Mouse (Mus musculus) myocyte (in vitro differentiated cells): ENCODE data around the gene Zranb3. TPM values are rescaled to one million over a fixed set of nuclear protein-coding genes. Genes with fewer than 3 reads are reported as not detected.
A peak's percentile ranks its signal among the peaks of the same experiment; 100 is the strongest.

Experiments used
- H3K27me3 ChIP-seq: one replicate; pipeline ENCODE4 v1.6.1; 2011; ENCODE audit not compliant: control insufficient read depth, insufficient read depth, insufficient read length
- H3K36me3 ChIP-seq: one replicate; pipeline ENCODE4 v1.6.1; 2011; ENCODE audit not compliant: control insufficient read depth, insufficient read depth
- H3K4me2 ChIP-seq: one replicate; pipeline ENCODE4 v1.6.1; 2011; ENCODE audit warnings: low read depth, control low read depth
- H3K4me3 ChIP-seq: one replicate; pipeline ENCODE4 v1.5.1; 2011; ENCODE audit warnings: mild to moderate bottlenecking, control low read depth, moderate library complexity
- H3K79me2 ChIP-seq: one replicate; pipeline ENCODE4 v1.6.1; 2011; ENCODE audit not compliant: control insufficient read depth, insufficient read depth
- H3ac ChIP-seq: one replicate; pipeline ENCODE4 v1.6.1; 2011; ENCODE audit not compliant: control insufficient read depth, insufficient read length
- CEBPB ChIP-seq: IDR thresholded peaks from 2 replicates; pipeline ENCODE4 v1.6.1; 2011; ENCODE audit warnings: mild to moderate bottlenecking, moderate library complexity; ENCODE audit not compliant: poor library complexity, insufficient read depth, severe bottlenecking
- E2F4 ChIP-seq: IDR thresholded peaks from one replicate; pipeline ENCODE4 v1.6.1; 2011; ENCODE audit warnings: mild to moderate bottlenecking, control low read depth, moderate library complexity; ENCODE audit not compliant: insufficient read depth
- MAX ChIP-seq: IDR thresholded peaks from one replicate; pipeline ENCODE4 v1.6.1; 2011; ENCODE audit warnings: low read depth, mild to moderate bottlenecking, control low read depth
- MYOD1 ChIP-seq, 3 experiments: IDR thresholded peaks; one replicate each; pipeline ENCODE4 v1.6.1; 2011; ENCODE audit warnings: control low read depth in 2 of 3, low read depth in 2 of 3, mild to moderate bottlenecking in 2 of 3, moderate library complexity in 1 of 3; ENCODE audit not compliant: insufficient read length in 2 of 3, control insufficient read depth in 1 of 3
- MYOG ChIP-seq, 3 experiments: IDR thresholded peaks; one replicate each; pipeline ENCODE4 v1.6.1; 2011; ENCODE audit warnings: control low read depth in 2 of 3, low read depth in 2 of 3, mild to moderate bottlenecking in 2 of 3; ENCODE audit not compliant: insufficient read length in 2 of 3, control insufficient read depth in 1 of 3, insufficient read depth in 1 of 3
- POLR2A ChIP-seq: IDR thresholded peaks from one replicate; pipeline ENCODE4 v1.6.1; 2011; ENCODE audit warnings: low read depth, mild to moderate bottlenecking, control low read depth, moderate library complexity; ENCODE audit not compliant: insufficient read length
- POLR2AphosphoS2 ChIP-seq: IDR thresholded peaks from one replicate; pipeline ENCODE4 v1.6.1; 2011; ENCODE audit warnings: low read depth, control low read depth; ENCODE audit not compliant: insufficient read length
- REST ChIP-seq: IDR thresholded peaks from one replicate; pipeline ENCODE4 v1.6.1; 2011; ENCODE audit warnings: mild to moderate bottlenecking, control low read depth, moderate library complexity; ENCODE audit not compliant: insufficient read depth, insufficient read length
- SRF ChIP-seq: IDR thresholded peaks from one replicate; pipeline ENCODE4 v1.6.1; 2011; ENCODE audit warnings: low read depth; ENCODE audit not compliant: control insufficient read depth, insufficient read length
- TCF12 ChIP-seq: IDR thresholded peaks from one replicate; pipeline ENCODE4 v1.6.1; 2011; ENCODE audit warnings: mild to moderate bottlenecking, control low read depth; ENCODE audit not compliant: poor library complexity, insufficient read depth, severe bottlenecking
- TCF3 ChIP-seq: IDR thresholded peaks from one replicate; pipeline ENCODE4 v1.6.1; 2011; ENCODE audit warnings: low read depth, control low read depth; ENCODE audit not compliant: insufficient read length
- USF1 ChIP-seq: IDR thresholded peaks from one replicate; pipeline ENCODE4 v1.6.1; 2011; ENCODE audit warnings: low read depth, mild to moderate bottlenecking, control low read depth, moderate library complexity
- polyA plus RNA-seq: library from polyadenylated mRNA; unstranded; fragments of >200 nt; fragmentation: generic; extraction: Trizol; gene quantifications from one replicate; pipeline ENCODE4 v1.2.1, GENCODE M21; 2012; ENCODE audit warnings: missing spikeins

Gene Zranb3
- polyA plus RNA-seq, 1 experiment, result 1.6 TPM

DNA sequence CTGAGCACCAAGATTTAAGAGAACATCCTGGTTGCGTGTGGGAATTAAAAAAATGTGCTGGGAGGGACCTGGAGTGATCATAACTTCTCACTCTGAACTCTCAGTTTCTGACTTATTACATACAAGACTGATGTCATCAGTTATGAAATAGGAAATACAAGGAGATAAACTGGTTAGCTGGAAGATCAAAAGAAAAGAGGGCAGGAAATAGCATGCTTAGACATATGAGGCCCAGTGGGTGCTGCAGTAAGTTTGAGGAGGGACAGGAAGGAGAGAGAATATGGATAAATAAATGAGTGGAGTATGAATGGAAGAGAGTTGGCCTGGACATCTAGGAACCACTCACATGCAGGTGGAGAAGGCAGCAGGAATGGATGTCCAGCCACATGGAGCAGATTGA, 124.7 kb downstream of the Zranb3 start:
- no peak overlapping the region for H3K4me3 ChIP-seq
- H3K36me3 ChIP-seq, result no peaks in the 10 kb centered on the region
- no peaks in the 10 kb centered on the region for H3K27me3 ChIP-seq
- no peak overlapping the region for H3K4me2 ChIP-seq
- no peaks in the 10 kb centered on the region for H3K79me2 ChIP-seq
- H3ac ChIP-seq, result no peak overlapping the region
- TF ChIP-seq MYOD1 (IDR thresholded peaks at IDR 0.05; ENCODE audit: control insufficient read depth in 1 of 3, insufficient read length in 2 of 3, low read depth in 2 of 3) (no peak), POLR2A (no peak), CEBPB (no peak), MAX (no peak)

DNA sequence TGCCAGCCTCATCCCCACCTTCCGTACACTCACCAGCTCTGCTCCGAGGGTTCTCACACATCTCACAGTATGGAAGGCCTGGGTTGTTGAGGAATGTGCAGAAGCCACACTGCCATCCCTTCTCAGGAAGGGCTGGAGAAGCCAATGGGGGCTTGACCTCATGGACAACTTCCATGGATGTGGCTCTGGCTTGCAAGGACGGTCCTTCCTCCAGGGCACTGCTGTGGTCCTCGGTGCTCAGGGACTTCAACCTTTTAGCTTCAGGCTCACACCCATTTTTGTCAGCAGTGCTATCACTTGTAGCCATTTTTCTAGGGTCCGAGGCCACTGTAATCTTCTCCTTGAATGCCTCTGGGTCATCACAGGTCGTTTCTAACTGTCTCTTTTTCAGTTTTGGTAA, 126.7 kb downstream of the Zranb3 start:
- Histone ChIP-seq H3K79me2 (no peaks in the 10 kb centered on the region), H3K4me2 (peak overlapping the region; percentile 5), H3K4me3 (no peak overlapping the region), H3K27me3 (no peaks in the 10 kb centered on the region), H3K36me3 (no peaks in the 10 kb centered on the region), H3ac (no peak overlapping the region)
- TF ChIP-seq POLR2AphosphoS2 (no peak), MAX (no peak)

DNA sequence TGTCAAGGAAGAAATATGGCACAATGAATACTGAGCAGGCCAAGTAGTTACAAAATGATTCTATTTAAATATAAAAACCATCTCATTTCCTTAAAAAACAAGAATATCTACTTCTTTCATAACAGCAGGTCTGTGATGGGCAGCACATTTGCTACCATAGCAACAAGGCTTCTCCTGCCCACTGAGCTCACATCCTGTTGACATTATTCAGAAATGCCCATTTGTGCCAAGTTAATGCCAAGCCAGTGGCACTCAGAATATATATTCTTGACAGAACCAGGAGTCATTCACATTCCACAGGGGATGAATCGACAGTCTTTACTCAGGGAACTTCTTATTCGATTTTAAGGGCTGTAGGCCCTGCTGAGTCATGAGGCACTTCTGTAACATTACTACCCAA, 127.2 kb downstream of the Zranb3 start:
- no peak overlapping the region for H3ac ChIP-seq
- H3K4me3 ChIP-seq, result no peak overlapping the region
- TF ChIP-seq REST, result no peak
- TF ChIP-seq TCF12, result no peak
- no peak for TF ChIP-seq MAX
- no peak for TF ChIP-seq MYOD1 (IDR thresholded peaks at IDR 0.05; ENCODE audit: control insufficient read depth in 1 of 3, insufficient read length in 2 of 3, low read depth in 2 of 3)
- TF ChIP-seq POLR2AphosphoS2, result no peak
- no peak for TF ChIP-seq POLR2A
- no peak for TF ChIP-seq MYOG (IDR thresholded peaks at IDR 0.05; ENCODE audit: control insufficient read depth in 1 of 3, insufficient read depth in 1 of 3, insufficient read length in 2 of 3, low read depth in 2 of 3)
- no peak for TF ChIP-seq SRF
- no peak for TF ChIP-seq CEBPB
- TF ChIP-seq USF1, result no peak
- no peak for TF ChIP-seq TCF3
- TF ChIP-seq E2F4, result no peak
- no peaks in the 10 kb centered on the region for H3K79me2 ChIP-seq
- no peaks in the 10 kb centered on the region for H3K27me3 ChIP-seq
- no peaks in the 10 kb centered on the region for H3K36me3 ChIP-seq
- peak overlapping the region; percentile 5 for H3K4me2 ChIP-seq

DNA sequence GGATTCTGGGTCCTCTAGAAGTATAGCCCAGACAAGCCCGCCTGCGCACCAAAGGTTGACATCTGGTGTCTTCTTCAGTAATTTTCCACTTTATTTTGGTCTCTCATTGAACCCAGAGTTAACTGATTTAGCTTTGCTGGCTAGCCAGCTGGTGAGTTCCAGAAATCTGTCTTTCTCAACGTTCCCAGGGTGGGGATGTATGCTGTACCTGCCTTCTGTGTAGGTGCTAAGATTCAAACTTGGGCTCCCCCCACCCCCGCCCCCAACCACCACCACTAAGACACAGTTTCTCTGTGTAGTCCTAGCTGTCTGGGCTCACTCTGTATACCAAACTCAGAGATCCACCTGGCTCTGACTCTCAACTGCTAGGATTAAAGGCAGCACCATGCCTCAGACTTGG, 128.8 kb downstream of the Zranb3 start:
- Histone ChIP-seq H3K4me3 (no peak overlapping the region), H3K4me2 (no peak overlapping the region), H3K27me3 (no peaks in the 10 kb centered on the region), H3K79me2 (no peaks in the 10 kb centered on the region), H3K36me3 (no peaks in the 10 kb centered on the region), H3ac (no peak overlapping the region)
- TF ChIP-seq TCF3 (no peak), REST (no peak), USF1 (no peak), POLR2AphosphoS2 (no peak), POLR2A (no peak), MYOG (IDR thresholded peaks at IDR 0.05; ENCODE audit: control insufficient read depth in 1 of 3, insufficient read depth in 1 of 3, insufficient read length in 2 of 3, low read depth in 2 of 3) (no peak), TCF12 (no peak), MAX (no peak), MYOD1 (IDR thresholded peaks at IDR 0.05; ENCODE audit: control insufficient read depth in 1 of 3, insufficient read length in 2 of 3, low read depth in 2 of 3) (no peak)

DNA sequence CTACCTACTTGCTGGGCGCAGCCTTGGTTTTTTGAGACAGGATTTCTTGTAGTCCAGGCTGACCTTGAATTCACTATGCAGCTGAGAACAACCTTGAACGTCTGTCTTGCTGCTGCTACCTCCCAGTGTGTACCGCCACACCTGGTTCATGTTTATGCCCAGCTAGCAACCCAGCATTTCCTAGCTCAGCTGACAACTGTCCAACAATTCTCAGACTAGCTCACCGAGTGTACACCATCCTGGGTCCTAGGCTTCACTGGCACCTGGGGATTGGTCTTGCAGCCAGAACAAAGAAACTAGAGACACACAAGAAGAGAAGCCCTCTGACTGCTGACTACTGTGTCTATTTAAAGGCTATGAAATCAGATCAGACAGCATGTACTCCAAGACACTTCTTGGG, 132.0 kb downstream of the Zranb3 start:
- Histone ChIP-seq H3K4me3 (no peak overlapping the region), H3K79me2 (no peaks in the 10 kb centered on the region), H3ac (no peak overlapping the region), H3K27me3 (no peaks in the 10 kb centered on the region), H3K36me3 (no peaks in the 10 kb centered on the region), H3K4me2 (no peak overlapping the region)
- TF ChIP-seq POLR2A (no peak), TCF12 (no peak), MYOG (IDR thresholded peaks at IDR 0.05; ENCODE audit: control insufficient read depth in 1 of 3, insufficient read depth in 1 of 3, insufficient read length in 2 of 3, low read depth in 2 of 3) (no peak), REST (no peak), POLR2AphosphoS2 (no peak), CEBPB (no peak), MAX (no peak), TCF3 (no peak), USF1 (no peak), SRF (no peak), E2F4 (no peak), MYOD1 (IDR thresholded peaks at IDR 0.05; ENCODE audit: control insufficient read depth in 1 of 3, insufficient read length in 2 of 3, low read depth in 2 of 3) (no peak)
